Mouse (Mus musculus) midbrain, embryonic 15.5 days (tissue): Measurements from ENCODE around the gene Mgat5. TPM values are rescaled to one million over a fixed set of nuclear protein-coding genes. Genes with fewer than 3 reads are reported as not detected.

Experiments used
- ATAC-seq: fragments of 200-750 bp; cut with Nextera tagmentation; replicated peaks from 2 replicates; pipeline ENCODE4 v1.8.0; 2017; ENCODE audit warnings: moderate TSS enrichment
- H3K27ac ChIP-seq: fragments of 300-500 bp; sonication (generic); 2 replicates; pipeline ENCODE4 v1.5.1; 2015; ENCODE audit warnings: mild to moderate bottlenecking, inconsistent platforms
- H3K27me3 ChIP-seq: fragments of 300-500 bp; sonication (generic); replicated peaks from 2 replicates; pipeline ENCODE4 v1.6.1; 2015; ENCODE audit warnings: inconsistent platforms
- H3K36me3 ChIP-seq: fragments of 300-500 bp; sonication (generic); replicated peaks from 2 replicates; pipeline ENCODE4 v1.6.1; 2015; ENCODE audit warnings: inconsistent platforms
- H3K4me1 ChIP-seq: fragments of 300-500 bp; sonication (generic); 2 replicates; pipeline ENCODE4 v1.6.1; 2015; ENCODE audit warnings: inconsistent platforms
- H3K4me2 ChIP-seq: fragments of 300-500 bp; sonication (generic); 2 replicates; pipeline ENCODE4 v1.6.1; 2015; ENCODE audit warnings: inconsistent platforms, mild to moderate bottlenecking, moderate library complexity
- H3K4me3 ChIP-seq: fragments of 300-500 bp; sonication (generic); 2 replicates; pipeline ENCODE4 v1.5.1; 2015; ENCODE audit warnings: mild to moderate bottlenecking, inconsistent platforms
- H3K9ac ChIP-seq: fragments of 300-500 bp; sonication (generic); 2 replicates; pipeline ENCODE4 v1.6.1; 2015; ENCODE audit warnings: mild to moderate bottlenecking, inconsistent platforms
- H3K9me3 ChIP-seq: fragments of 300-500 bp; sonication (generic); 2 replicates; pipeline ENCODE4 v1.6.1; 2016; ENCODE audit warnings: inconsistent platforms
- WGBS: fragments of 180-500 bp; shearing (Covaris S2); methylation state at CpG from one replicate; pipeline ENCODE4 v1.1.7; 2015; ENCODE audit warnings: mixed read lengths; 5-methylcytosine and 5-hydroxymethylcytosine counted together
- polyA plus RNA-seq: library from polyadenylated mRNA; unstranded; fragments of >200 nt; fragmentation: Nextera tagmentation; extraction: Ambion mirVana; gene quantifications from 2 replicates; pipeline ENCODE4 v1.2.1, GENCODE M21; 2015

The Mgat5 gene
- polyA plus RNA-seq, 1 experiment from 2014 or later = 17.0 TPM

DNA sequence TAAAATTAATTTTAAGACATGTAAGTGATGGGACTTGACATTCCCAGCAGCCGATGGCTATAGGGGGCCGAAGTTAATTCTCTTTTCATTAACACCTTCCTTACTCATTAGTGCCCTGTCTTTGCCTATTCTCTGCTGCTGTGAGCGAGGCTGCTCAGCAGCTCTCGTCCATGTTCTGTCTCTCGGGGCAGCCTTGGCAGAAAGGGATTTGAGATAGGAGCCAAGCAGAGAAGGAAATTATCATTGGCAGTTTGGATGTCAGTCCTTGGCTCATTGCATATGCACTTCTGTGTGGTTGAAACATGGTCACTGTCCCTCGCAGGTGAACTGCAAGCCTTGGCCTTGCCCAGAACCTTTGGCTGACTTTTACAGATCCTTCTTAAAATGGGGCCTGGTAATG lies 111.8 kb downstream of the Mgat5 start:
- no peak for ATAC-seq
- no peak overlapping the region for H3K27ac ChIP-seq
- WGBS = 47% methylated on average over 6 of the region's 6 CpGs

DNA sequence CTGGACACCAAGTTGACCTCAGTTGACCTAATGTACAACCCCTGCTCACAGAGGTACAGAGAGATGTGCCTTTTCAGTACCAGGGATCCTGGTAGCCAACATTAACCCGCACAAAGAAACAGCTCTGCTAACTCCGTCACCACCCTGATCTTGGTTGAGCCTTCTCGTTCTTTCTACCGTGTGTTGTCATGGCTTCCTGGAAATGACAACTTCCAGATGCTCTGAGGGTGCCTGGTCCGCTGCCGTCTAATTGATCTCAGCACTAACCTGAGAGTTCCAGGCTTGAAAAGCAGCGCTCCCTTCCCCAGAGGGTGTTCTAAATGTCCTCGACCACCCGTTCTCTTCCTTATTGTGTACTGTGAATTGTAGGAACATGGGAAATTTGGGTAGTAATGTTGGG lies 112.7 kb downstream of the Mgat5 start:
- no peak overlapping the region for H3K4me3 ChIP-seq
- no peaks in the 10 kb centered on the region for H3K9me3 ChIP-seq
- peaks cover 12% of the 10 kb centered on the region for H3K4me1 ChIP-seq
- ATAC-seq = no peak
- no peak overlapping the region for H3K4me2 ChIP-seq
- H3K27me3 ChIP-seq = no peaks in the 10 kb centered on the region
- no peak overlapping the region for H3K27ac ChIP-seq
- no peaks in the 10 kb centered on the region; the same call in 1 of the 2 replicates for H3K36me3 ChIP-seq
- H3K9ac ChIP-seq = no peak overlapping the region
- 90% methylated on average over 9 of the region's 9 CpGs for WGBS

More for the DNA sequence above, 111.8 kb downstream of the Mgat5 start:
- H3K9me3 ChIP-seq = no peaks in the 10 kb centered on the region
- no peak overlapping the region for H3K4me3 ChIP-seq
- H3K4me1 ChIP-seq = peaks cover 12% of the 10 kb centered on the region
- no peak overlapping the region for H3K9ac ChIP-seq
- no peaks in the 10 kb centered on the region for H3K27me3 ChIP-seq
- H3K36me3 ChIP-seq = no peaks in the 10 kb centered on the region; the same call in 1 of the 2 replicates
- H3K4me2 ChIP-seq = no peak overlapping the region

DNA sequence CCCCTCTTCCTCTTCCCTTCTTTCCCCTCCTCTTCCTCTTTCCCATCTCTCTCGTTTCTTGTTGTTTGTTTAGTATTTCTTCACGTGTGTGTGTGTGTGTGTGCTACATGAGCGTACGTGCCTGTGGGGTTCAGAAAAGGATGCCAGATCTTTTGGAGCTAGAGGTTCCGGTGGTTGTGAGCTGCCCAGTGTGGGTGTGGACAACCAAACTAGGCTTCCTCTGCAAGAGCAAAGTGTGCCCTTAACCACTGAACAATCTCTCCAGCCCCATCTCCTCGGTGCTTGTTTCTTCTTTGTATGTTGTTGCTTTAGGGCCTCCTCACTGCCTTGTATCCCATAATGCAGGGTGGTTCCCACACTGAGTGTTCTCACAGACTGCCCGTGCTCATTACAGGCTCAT lies 113.7 kb downstream of the Mgat5 start:
- H3K4me1 ChIP-seq = peaks cover 10% of the 10 kb centered on the region
- 85% methylated on average over 7 of the region's 7 CpGs for whole genome bisulfite sequencing
- no peaks in the 10 kb centered on the region; the same call in 1 of the 2 replicates for H3K36me3 ChIP-seq
- no peak for ATAC-seq
- no peak overlapping the region for H3K4me3 ChIP-seq
- no peak overlapping the region for H3K9ac ChIP-seq
- no peak overlapping the region for H3K4me2 ChIP-seq
- H3K9me3 ChIP-seq = no peaks in the 10 kb centered on the region
- H3K27ac ChIP-seq = no peak overlapping the region
- H3K27me3 ChIP-seq = no peaks in the 10 kb centered on the region

DNA sequence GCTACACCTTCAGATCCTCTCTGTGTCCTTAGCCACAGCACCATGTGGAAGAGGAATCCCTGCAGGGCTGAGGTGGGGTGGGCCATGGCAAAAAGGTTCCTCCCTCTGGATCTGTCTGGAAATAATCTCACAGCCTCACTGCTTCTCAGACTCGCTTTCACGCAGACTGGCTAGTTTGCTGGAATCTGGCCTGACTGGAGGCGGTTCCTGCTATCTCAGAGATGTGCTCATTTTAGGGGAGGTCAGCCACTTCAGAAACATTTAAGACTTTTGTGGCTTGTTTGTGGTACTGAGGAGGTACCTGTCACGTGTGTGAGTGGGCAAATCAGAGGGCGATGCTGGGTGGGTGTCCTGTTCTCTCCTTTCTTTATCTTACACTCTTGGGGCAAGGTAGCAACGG lies 115.0 kb downstream of the Mgat5 start:
- no peak overlapping the region for H3K4me3 ChIP-seq
- peaks cover 3% of the 10 kb centered on the region; the same call in 1 of the 2 replicates for H3K4me1 ChIP-seq
- H3K4me2 ChIP-seq = no peak overlapping the region
- 89% methylated on average over 6 of the region's 6 CpGs for WGBS
- no peak for ATAC-seq
- no peaks in the 10 kb centered on the region for H3K27me3 ChIP-seq
- H3K27ac ChIP-seq = no peak overlapping the region
- no peaks in the 10 kb centered on the region; the same call in 1 of the 2 replicates for H3K36me3 ChIP-seq
- no peaks in the 10 kb centered on the region for H3K9me3 ChIP-seq
- no peak overlapping the region for H3K9ac ChIP-seq

DNA sequence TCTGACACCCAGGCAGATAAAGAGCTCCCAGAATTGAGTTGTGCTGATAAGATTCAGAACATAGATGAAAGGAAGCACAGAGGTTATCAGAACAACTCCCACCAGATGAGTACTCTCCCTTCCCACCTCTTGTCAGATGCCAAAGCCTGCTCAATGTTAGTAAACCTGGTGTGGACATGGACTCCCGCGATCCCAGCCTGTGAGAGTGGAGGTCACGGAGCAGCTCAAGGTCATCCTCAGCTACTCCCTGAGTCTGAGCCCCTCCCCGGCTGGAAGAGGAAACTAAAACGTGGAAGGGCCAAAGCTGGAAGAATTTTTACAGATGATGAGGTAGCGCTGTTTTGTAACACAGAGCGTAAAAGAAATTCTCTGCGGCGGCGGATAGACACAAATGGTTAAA lies 116.1 kb downstream of the Mgat5 start:
- H3K36me3 ChIP-seq = no peaks in the 10 kb centered on the region; the same call in 1 of the 2 replicates
- no peak overlapping the region for H3K4me2 ChIP-seq
- 87% methylated on average over 10 of the region's 10 CpGs for WGBS
- no peak overlapping the region for H3K4me3 ChIP-seq
- ATAC-seq = no peak
- no peak overlapping the region for H3K27ac ChIP-seq
- H3K9me3 ChIP-seq = no peaks in the 10 kb centered on the region
- no peaks in the 10 kb centered on the region for H3K27me3 ChIP-seq
- H3K4me1 ChIP-seq = peaks cover 3% of the 10 kb centered on the region; the same call in 1 of the 2 replicates
- no peak overlapping the region for H3K9ac ChIP-seq

DNA sequence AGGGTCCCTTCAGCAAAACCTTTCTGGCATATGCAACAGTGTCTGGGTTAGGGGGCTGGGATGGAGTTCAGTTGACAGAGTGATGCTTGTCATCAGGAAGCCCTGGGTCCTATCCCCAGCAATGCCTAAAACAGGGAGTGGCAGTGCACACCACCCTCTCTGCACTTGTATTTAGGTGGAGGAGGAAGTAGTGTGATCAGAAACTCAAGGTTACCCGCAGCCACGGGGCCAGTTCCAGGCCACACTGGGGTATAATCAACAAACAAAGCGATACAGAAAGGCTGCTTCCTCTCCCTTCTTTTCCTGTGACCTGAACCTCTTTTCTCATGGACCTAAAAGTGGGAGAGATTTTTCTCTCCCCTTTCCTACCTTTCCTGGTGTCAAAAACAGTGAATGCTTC lies 116.8 kb downstream of the Mgat5 start:
- no peaks in the 10 kb centered on the region; the same call in 1 of the 2 replicates for H3K4me1 ChIP-seq
- no peak for ATAC-seq
- H3K36me3 ChIP-seq = no peaks in the 10 kb centered on the region; the same call in 1 of the 2 replicates
- no peaks in the 10 kb centered on the region for H3K27me3 ChIP-seq
- no peaks in the 10 kb centered on the region for H3K9me3 ChIP-seq
- WGBS = 75% methylated on average over 3 of the region's 3 CpGs
- H3K27ac ChIP-seq = no peak overlapping the region
- no peak overlapping the region for H3K9ac ChIP-seq
- no peak overlapping the region for H3K4me2 ChIP-seq
- no peak overlapping the region for H3K4me3 ChIP-seq

DNA sequence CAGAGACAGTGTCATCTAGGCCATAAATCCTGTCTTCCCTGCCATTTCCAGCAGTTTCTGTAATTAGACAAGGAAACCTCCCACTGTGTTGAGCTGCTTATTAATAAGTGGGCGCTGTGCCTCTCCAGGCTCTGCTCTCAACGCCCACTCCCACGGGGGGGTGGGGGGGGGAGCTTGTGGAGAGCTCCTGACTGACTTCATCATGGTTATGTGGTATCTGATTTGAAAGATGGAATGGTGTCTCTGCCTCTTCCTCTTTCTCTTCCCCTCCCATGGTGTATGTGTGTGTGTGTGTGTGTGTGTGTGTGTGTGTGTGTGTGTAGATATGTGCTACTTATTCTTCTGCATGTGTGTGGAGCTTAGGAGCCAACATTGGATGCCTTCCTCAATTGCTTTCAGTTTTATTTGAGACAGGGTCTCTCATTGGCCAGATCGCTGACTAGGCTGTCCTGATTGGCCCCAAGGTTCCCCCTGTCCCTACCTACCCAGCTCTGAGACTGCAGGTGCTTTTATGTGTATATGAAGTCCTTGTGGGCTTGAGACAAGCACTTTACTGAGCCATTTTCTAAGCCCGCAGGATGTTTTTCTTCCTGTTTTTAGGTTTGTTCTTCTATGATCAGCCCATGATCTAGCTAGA lies 117.5 kb downstream of the Mgat5 start:
- no peak overlapping the region for H3K9ac ChIP-seq
- no peaks in the 10 kb centered on the region for H3K9me3 ChIP-seq
- no peaks in the 10 kb centered on the region for H3K4me1 ChIP-seq
- no peak overlapping the region for H3K4me2 ChIP-seq
- H3K36me3 ChIP-seq = no peaks in the 10 kb centered on the region; the same call in 1 of the 2 replicates
- ATAC-seq = no peak
- no peak overlapping the region for H3K4me3 ChIP-seq
- 60% methylated on average over 5 of the region's 5 CpGs for WGBS
- no peak overlapping the region for H3K27ac ChIP-seq
- no peaks in the 10 kb centered on the region for H3K27me3 ChIP-seq

DNA sequence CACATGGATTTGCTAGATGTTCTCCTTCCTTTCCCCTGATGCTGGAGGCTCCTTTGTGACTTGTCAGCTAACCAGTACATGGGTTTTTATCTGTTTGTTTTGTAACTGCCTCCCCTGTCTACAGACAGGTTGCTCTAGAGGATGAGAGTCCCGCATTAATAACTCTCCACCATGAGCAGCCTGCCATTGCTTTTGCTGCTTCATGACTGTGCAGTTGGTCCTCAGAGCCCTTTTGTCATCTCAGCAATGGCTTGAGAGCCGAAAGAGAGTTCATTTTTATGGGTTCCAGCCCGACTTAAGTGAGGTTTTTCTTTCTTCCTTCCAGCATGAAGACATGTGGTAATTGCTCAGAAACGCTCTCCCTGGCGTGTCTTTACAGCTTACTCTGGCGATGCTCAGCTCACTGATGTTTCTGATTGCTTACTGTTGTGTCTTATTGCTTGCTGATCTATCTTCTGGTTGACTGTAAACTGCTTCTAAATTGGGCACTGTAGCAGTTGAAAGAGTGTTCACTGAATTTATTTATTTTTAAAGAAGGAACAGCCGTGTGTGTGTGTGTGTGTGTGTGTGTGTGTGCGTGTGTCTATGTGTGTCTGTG lies 120.9 kb downstream of the Mgat5 start:
- Histone ChIP-seq H3K36me3 (no peaks in the 10 kb centered on the region; the same call in 1 of the 2 replicates), H3K4me3 (no peak overlapping the region), H3K4me2 (no peak overlapping the region), H3K4me1 (peaks cover 3% of the 10 kb centered on the region; the same call in 1 of the 2 replicates), H3K9me3 (no peaks in the 10 kb centered on the region), H3K9ac (no peak overlapping the region), H3K27me3 (no peaks in the 10 kb centered on the region), H3K27ac (no peak overlapping the region)
- 77% methylated on average over 8 of the region's 8 CpGs for WGBS
- ATAC-seq = no peak

DNA sequence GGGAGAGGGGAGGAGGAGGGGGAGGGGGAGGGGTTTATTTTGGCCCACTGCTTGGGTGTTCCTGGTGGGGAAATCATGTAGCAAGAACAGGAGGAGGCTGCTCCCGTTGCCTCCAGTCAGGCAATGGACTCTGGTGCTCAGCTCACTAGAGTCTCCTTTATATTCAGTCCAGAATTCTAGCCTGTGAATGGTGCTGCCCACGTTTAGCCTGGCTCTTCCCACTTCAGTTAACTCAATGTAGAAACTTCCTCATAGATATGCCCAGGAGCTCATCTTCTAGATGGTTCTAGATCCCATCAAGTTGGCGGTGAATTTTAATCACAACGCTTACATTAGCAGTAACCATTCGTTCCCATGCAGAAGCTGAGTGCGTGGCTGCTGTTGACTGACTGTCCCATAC lies 123.0 kb downstream of the Mgat5 start:
- no peak overlapping the region for H3K4me2 ChIP-seq
- no peaks in the 10 kb centered on the region for H3K9me3 ChIP-seq
- H3K27ac ChIP-seq = no peak overlapping the region
- WGBS = 73% methylated on average over 6 of the region's 6 CpGs
- no peak overlapping the region for H3K9ac ChIP-seq
- H3K27me3 ChIP-seq = no peaks in the 10 kb centered on the region
- ATAC-seq = no peak
- H3K4me3 ChIP-seq = no peak overlapping the region
- H3K4me1 ChIP-seq = peaks cover 3% of the 10 kb centered on the region; the same call in 1 of the 2 replicates
- H3K36me3 ChIP-seq = no peaks in the 10 kb centered on the region

DNA sequence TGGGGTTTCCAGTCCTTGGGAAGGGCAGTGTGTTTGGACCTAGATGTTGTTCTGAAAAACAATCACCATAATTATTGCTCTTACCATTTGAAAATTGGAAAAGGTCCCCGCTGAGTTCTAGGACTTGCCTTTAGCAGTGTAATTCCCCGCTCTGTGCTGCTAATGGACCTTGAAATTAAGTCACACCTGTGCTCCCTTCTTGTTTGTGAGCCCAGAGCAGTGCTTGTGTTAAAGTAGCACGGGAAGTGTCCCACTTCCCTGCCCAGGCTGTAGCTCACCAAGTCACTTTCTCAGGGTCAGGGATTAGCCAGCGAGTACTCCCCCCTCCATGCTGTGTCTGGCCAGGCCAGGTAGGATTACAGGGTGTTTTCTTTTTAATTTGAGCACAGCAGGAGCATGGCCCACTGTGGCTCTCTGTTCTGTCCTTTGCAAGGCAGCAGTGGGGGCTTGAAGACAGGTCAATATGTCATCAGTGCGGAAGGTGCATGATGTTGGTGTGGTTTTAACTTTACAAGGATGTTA lies 123.6 kb downstream of the Mgat5 start:
- Histone ChIP-seq H3K4me3 (no peak overlapping the region), H3K9ac (no peak overlapping the region), H3K27ac (no peak overlapping the region), H3K9me3 (no peaks in the 10 kb centered on the region), H3K4me2 (no peak overlapping the region), H3K4me1 (peaks cover 3% of the 10 kb centered on the region; the same call in 1 of the 2 replicates), H3K27me3 (no peaks in the 10 kb centered on the region), H3K36me3 (no peaks in the 10 kb centered on the region)
- no peak for ATAC-seq
- WGBS = 37% methylated on average over 5 of the region's 5 CpGs

DNA sequence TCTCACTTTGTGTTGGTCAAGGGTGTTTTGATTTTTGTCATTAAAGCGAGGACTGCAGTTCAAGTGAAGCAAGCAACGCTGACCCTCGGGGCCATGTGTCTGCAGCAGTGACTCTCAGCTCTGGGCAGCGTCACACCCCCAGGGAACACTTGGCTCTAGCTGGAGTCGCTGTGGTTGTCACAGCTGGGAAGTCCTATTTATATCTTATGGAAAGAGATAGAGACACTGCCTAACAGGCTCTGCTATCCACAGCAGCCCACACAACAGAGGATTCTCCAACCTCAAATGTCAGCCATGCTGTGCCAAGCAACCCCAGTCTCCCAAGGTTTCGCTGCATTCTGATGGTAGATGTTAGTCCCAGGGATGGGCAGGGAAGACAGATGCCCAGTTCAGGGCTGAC lies 125.0 kb downstream of the Mgat5 start:
- 90% methylated on average over 6 of the region's 6 CpGs for WGBS
- Histone ChIP-seq H3K27ac (no peak overlapping the region), H3K27me3 (no peaks in the 10 kb centered on the region), H3K4me3 (no peak overlapping the region), H3K9me3 (no peaks in the 10 kb centered on the region), H3K36me3 (no peaks in the 10 kb centered on the region), H3K4me1 (peaks cover 3% of the 10 kb centered on the region; the same call in 1 of the 2 replicates), H3K4me2 (no peak overlapping the region), H3K9ac (no peak overlapping the region)
- ATAC-seq = no peak

DNA sequence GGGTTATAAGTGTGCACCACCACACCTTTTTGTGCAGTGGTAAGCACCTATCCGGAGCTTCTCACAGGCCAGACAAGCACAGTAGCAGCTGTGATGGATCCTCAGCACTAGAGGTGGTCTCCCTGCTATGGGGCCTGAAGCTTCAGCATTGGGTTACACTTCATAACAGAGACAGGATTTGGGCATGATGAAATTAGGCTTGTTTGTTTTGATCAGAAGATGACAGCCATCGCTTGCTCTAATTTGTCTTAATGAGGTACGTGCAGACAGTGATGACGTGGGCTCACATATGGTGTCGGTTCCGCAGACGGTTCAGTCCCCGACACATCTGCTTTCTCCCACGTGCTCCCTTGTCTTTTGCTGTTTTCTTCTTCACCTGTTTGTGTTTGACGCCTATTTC lies 132.9 kb downstream of the Mgat5 start:
- ATAC-seq = no peak
- Histone ChIP-seq H3K36me3 (no peaks in the 10 kb centered on the region), H3K4me1 (no peaks in the 10 kb centered on the region), H3K9me3 (no peaks in the 10 kb centered on the region), H3K9ac (no peak overlapping the region), H3K4me2 (no peak overlapping the region), H3K27me3 (no peaks in the 10 kb centered on the region), H3K4me3 (no peak overlapping the region), H3K27ac (no peak overlapping the region)
- 86% methylated on average over 10 of the region's 10 CpGs for WGBS
